Mouse (Mus musculus) ES-E14 (cell line): ENCODE measurements around the gene Kirrel3. TPM values are rescaled to one million over a fixed set of nuclear protein-coding genes. Genes with fewer than 3 reads are reported as not detected.
A peak's percentile ranks its signal among the peaks of the same experiment; 100 is the strongest.

Source experiments
- DNase-seq: peaks from one replicate; pipeline ENCODE4 v3.0.0-alpha.2; 2013; ENCODE audit warnings: low read depth, low spot score
- H3K27ac ChIP-seq: 2 replicates; pipeline ENCODE4 v1.5.1; 2012; ENCODE audit warnings: low read depth, mild to moderate bottlenecking, low read length, moderate library complexity, mixed read lengths; ENCODE audit not compliant: poor library complexity, insufficient read depth, severe bottlenecking
- H3K36me3 ChIP-seq: 2 replicates; pipeline ENCODE4 v1.6.1; 2012; ENCODE audit warnings: mild to moderate bottlenecking, low read length, moderate library complexity, mixed read lengths; ENCODE audit not compliant: control insufficient read depth, poor library complexity, insufficient read depth, severe bottlenecking
- H3K4me1 ChIP-seq, 2 experiments: fragments of 150-350 bp in 1 of 2; sonication (generic) in 1 of 2; 2 replicates each; pipeline ENCODE4 v1.6.1; 2012; ENCODE audit warnings: low read length in 2 of 2, mild to moderate bottlenecking in 1 of 2, mixed read lengths in 1 of 2; ENCODE audit not compliant: control insufficient read depth in 2 of 2, insufficient read depth in 2 of 2, poor library complexity in 1 of 2
- H3K4me3 ChIP-seq, 2 experiments: fragments of 150-350 bp in 1 of 2; sonication (generic) in 1 of 2; 2 replicates each; pipeline ENCODE4 v1.5.1; 2012; ENCODE audit warnings: low read length in 2 of 2, low read depth in 1 of 2, mild to moderate bottlenecking in 1 of 2, mixed read lengths in 1 of 2; ENCODE audit not compliant: insufficient read depth in 1 of 2, poor library complexity in 1 of 2, severe bottlenecking in 1 of 2
- H3K9ac ChIP-seq: 2 replicates; pipeline ENCODE4 v1.6.1; 2012; ENCODE audit warnings: low read depth, mild to moderate bottlenecking, low read length, mixed read lengths; ENCODE audit not compliant: poor library complexity, insufficient read depth, severe bottlenecking
- H3K9me3 ChIP-seq: fragments of 150-350 bp; sonication (generic); 2 replicates; pipeline ENCODE4 v1.6.1; 2012; ENCODE audit warnings: low read depth, mild to moderate bottlenecking, low read length; ENCODE audit not compliant: control insufficient read depth, insufficient read depth
- CHD2 ChIP-seq: IDR thresholded peaks from 2 replicates; pipeline ENCODE4 v1.6.1; 2014; ENCODE audit warnings: mild to moderate bottlenecking, low read depth, low read length, inconsistent platforms
- HCFC1 ChIP-seq: IDR thresholded peaks from 2 replicates; pipeline ENCODE4 v1.6.1; 2012; ENCODE audit warnings: low read length, inconsistent platforms, borderline replicate concordance; ENCODE audit not compliant: insufficient read depth
- MAFK ChIP-seq: IDR thresholded peaks from 2 replicates; pipeline ENCODE4 v1.6.1; 2014; ENCODE audit warnings: mild to moderate bottlenecking, low read depth, low read length, inconsistent platforms; ENCODE audit not compliant: insufficient read depth
- ZC3H11A ChIP-seq: IDR thresholded peaks from 2 replicates; pipeline ENCODE4 v1.6.1; 2012; ENCODE audit warnings: low read depth, mild to moderate bottlenecking, inconsistent platforms, low read length, borderline replicate concordance
- ZNF384 ChIP-seq: IDR thresholded peaks from 2 replicates; pipeline ENCODE4 v1.6.1; 2012; ENCODE audit warnings: low read depth, low read length, inconsistent platforms
- in situ Hi-C, 2 experiments: fragments of 600-800 bp; cut with MboI; formaldehyde crosslinking; loops; one replicate each; pipeline ENCODE4 v1.15.1; 2025; ENCODE audit warnings: low sequenced_read_pairs in 2 of 2, inconsistent platforms in 1 of 2; ENCODE audit not compliant: unreplicated experiment in 2 of 2
- total RNA-seq: library from RNA; depleted of rRNA; stranded (reverse); fragments of 300-350 nt; gene quantifications from 2 replicates; pipeline ENCODE4 v1.2.3, GENCODE M21; 2012

The Kirrel3 gene
- total RNA-seq, 1 experiment: 0.67 TPM

DNA sequence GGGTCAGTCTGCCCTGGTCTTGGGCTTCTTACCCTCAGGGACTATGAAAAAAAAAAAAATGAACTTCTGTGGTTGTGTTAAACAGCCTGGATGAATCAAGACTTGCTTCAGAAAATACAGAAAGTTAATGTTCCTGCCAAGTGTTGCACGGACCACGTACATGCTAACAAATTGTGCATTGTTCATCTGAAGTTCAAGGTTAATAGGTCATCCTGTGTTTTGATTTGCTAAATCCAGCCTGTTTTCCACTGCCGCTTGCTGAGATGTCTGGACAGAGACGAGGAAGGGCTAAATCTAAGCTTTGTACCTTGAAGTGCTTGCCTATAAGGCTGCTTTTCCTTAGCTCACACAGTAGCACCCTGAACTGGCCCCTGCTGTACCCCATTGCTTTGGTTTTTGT lies 506.5 kb downstream of the Kirrel3 start:
- TF ChIP-seq ZNF384 (no peak), MAFK (no peak), HCFC1 (no peak), ZC3H11A (no peak), CHD2 (no peak)
- in situ Hi-C loops: no loop called here
- no peak for DNase-seq
- Histone ChIP-seq H3K27ac (no peak overlapping the region; the same call in 1 of the 2 replicates), H3K36me3 (no peaks in the 10 kb centered on the region), H3K9ac (no peak overlapping the region), H3K9me3 (no peaks in the 10 kb centered on the region), H3K4me1 (peaks cover 11 to 36% of the 10 kb centered on the region in 2 experiments; a peak in 3 of 4 replicates), H3K4me3 (no peak overlapping the region)

DNA sequence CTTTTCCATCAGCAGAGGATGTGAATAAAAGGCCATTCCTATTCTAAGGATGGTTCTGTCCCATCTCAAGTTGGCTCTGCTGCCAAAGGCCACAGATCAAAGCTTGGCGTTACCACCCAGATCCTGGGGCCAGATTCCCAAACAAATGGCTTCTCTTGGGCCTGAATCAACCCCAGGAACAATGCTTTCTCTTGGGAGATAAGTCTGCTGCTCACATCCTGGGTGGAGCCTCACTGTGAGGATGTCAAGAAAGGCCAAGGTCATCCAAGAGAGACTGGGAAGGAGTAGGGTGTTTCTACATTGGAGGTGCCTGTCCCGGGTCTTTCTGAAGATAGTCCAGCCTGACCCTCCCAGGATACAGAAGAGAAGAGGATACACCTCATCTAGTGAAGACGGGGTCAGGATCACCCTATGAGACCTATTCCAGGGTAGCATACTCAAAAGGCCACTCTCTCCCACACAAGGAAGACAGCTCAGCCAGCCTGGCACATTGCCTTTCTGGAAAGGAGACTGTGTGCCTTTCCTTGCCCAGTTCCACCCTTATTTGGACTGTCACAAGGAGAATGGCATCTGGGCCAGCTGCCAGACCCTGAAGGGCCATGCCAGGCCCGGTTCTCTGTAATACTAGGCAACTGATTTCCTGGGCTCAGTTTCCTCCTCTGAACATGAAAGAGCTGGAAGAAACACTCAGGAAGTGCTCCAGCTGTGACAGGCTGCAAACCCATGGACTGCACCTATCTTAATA lies 507.9 kb downstream of the Kirrel3 start:
- in situ Hi-C loops: no loop called here
- DNase-seq: no peak
- TF ChIP-seq ZC3H11A (no peak), HCFC1 (no peak), ZNF384 (no peak), CHD2 (no peak), MAFK (no peak)
- Histone ChIP-seq H3K36me3 (no peaks in the 10 kb centered on the region), H3K27ac (no peak overlapping the region), H3K4me3 (no peak overlapping the region), H3K4me1 (peaks cover 11 to 37% of the 10 kb centered on the region in 2 experiments; a peak in 3 of 4 replicates), H3K9ac (no peak overlapping the region), H3K9me3 (no peaks in the 10 kb centered on the region)

DNA sequence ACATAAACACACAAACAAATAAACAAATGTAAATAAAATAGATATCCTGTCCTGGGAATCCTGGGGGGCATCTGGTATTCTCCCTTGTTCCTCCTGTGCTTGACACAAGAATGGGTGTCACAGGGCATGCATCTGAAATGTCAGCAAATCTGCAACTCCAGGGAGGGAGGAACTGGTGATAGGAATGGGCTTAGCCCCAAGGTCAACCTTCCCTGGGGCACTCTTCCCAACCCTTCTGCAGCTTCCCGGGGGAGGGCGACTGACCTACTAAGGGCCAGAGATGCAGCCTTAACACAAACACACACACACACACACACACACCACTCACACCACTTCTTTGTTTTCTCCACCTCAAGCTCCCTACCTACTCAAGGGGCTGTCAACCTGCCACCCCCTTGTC lies 509.4 kb downstream of the Kirrel3 start:
- Histone ChIP-seq H3K9me3 (no peaks in the 10 kb centered on the region), H3K4me3 (no peak overlapping the region), H3K4me1 (peaks cover 11 to 35% of the 10 kb centered on the region in 2 experiments; a peak in 3 of 4 replicates), H3K27ac (no peak overlapping the region), H3K36me3 (no peaks in the 10 kb centered on the region), H3K9ac (no peak overlapping the region)
- no peak for TF ChIP-seq ZC3H11A
- no peak for TF ChIP-seq CHD2
- no peak for TF ChIP-seq ZNF384
- no peak for TF ChIP-seq MAFK
- TF ChIP-seq HCFC1: no peak
- in situ Hi-C loops: no loop called here
- no peak for DNase-seq

DNA sequence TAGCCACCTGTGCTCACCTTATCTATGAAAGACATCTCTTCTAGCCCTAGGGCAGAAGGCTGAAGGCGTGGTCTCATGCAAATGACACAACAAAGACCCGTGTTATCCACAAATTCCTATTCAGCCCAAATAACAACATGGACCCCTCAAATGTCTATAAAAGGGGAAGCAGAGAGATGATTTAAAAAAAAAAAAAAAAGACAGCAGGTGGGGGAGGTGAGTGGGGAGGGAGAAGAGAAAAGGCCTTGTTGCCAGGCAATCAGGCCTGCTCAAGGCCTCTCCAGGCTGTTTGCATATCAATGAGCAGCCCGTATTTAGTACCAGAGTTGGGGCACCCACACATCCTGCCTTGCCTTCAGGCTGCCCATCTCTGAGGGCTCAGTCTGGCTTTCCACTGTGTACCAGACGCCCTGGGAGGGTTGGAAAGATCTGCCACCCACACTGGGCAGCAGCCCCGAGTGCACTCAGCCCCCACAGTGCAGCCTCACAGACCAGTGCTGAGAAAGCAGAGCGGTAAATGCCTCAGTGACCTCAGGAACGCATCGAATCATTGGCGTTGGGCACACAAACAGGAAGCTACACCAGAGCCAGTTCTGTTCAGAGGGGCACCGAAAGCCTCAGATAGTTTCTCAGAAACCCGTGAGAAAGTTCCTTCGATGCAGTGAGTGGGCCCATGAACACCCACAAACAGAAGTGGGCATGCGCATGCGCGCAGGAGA lies 510.1 kb downstream of the Kirrel3 start:
- H3K9ac ChIP-seq: no peak overlapping the region
- TF ChIP-seq CHD2: no peak
- no peak for TF ChIP-seq HCFC1
- TF ChIP-seq ZNF384: peak; percentile 95
- TF ChIP-seq ZC3H11A: no peak
- TF ChIP-seq MAFK: no peak
- H3K36me3 ChIP-seq: no peaks in the 10 kb centered on the region
- H3K4me3 ChIP-seq: 0 out of 4 replicates have a peak overlapping the region, but pooled peaks of 1 of the 2 experiments have one; percentile 2
- no peaks in the 10 kb centered on the region for H3K9me3 ChIP-seq
- peak overlapping the region; percentile 15; the same call in 1 of the 2 replicates for H3K27ac ChIP-seq
- no peak for DNase-seq
- in situ Hi-C loops: no loop called here
- peaks cover 11 to 34% of the 10 kb centered on the region in 2 experiments; a peak in 3 of 4 replicates for H3K4me1 ChIP-seq
